Mouse (Mus musculus): ENCODE data around the gene Gpatch4.

Gene Gpatch4

DNA sequence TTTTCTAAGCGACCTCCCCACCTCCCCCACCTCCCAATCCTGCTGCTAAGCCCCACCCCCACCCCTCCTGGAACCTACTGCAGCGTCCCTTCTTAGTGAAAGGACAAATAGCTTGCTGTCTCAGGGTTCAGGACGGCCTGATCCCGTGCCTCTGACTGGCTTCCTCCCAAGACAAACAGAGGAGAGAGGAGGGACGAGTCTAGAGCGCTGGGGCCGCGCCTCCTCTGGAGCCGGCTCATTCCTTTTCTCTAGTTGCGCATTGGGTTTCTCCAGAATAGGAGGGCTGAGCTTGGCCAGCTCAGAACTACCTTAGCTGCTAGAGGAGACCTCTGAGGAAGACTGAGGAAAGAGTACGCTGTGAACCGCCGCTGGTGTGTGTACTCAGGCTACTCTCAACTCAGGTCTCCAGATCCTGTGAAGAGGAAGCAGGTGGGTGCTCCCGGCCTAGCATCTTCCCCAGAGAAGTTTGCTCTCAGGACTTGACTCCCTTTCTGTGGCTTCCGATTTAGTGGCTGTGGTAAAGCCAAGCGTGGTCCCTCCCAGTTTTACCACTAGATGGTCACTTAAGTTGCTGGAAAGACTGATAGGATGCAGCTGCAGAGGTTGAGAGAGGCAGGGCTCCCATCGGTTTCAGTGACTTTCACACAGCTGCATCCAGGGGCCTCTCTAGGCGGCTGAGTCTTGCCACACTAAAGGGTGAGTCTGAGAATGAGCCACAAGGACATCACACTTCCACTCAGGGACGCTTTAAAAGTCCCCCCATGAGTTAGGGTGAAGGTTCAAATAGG lies 12.1 kb upstream of the Gpatch4 start:
- WGBS: 37% methylated on average over 19 of the region's 19 CpGs

DNA sequence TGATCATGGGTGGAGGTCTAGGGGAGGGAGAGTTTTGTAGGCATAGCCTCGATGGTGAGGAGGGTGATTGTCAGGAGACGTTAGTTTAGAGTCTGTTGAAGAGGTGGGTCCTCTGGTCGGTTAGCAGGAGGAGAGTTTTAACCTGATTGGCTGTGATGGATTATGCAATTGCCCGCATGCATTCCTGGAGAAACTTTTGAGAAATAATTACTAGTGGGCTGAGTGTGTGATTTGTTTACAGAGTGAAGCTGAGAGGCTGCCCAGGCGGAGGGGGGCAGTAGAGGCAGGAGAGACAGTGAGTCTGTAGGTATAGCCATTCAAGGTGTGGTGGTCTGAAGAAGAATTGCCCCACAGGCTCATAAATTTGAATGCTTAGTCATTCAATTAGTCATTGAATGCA lies 9.4 kb upstream of the Gpatch4 start:
- 77% methylated on average over 5 of the region's 5 CpGs for WGBS

DNA sequence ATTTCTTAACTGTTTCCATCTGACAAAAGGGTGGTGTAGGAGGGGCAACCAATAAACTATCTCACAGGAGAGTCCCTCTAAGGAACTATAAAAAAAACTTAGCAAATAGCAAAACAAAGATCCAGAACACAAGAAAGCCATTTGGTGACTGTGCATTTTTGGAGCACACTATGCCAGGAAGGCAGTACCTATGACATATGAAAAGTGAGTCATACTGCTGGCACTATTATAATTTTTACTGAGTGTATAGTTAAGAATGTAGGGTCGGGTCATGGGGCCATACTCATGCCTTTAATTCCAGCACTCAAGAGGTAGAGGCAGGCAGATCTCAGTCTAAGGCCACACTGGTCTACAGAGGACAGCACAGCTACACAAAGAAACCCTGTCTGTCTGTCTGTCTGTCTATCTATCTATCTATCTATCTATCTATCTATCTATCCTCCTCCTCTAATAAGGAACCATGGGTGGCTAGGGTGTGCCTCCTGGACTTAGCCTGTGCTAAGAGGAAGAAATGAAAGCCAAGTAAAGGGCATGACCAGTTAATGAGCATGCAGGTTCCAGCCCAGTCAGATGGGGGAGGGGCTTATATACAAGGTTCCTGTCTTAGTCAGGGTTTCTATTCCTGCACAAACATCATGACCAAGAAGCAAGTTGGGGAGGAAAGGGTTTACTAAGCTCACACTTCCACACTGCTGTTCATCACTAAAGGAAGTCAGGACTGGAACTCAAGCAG lies 7.2 kb upstream of the Gpatch4 start:
- 71% methylated on average over 1 of the region's 1 CpGs for WGBS

DNA sequence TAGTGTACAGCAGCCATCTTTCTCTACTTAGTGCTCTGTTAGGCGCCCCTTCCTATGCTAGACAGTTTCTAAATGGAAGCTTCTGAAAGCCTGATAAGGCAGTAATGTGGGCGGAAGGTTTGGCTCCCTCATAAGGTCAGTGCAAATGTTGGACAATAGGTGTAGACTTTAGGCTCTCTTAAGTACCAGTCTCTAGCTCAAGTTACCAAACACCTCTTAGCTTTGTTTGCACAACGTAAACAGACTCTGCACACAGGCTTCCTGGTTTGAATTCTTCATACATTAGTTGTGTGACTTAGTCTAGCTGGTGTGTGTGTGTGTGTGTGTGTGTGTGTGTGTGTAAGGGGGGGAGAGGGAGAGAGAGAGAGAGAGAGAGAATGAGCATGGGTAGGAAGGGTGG lies 6.6 kb downstream of the Gpatch4 start:
- 92% methylated on average over 3 of the region's 3 CpGs for WGBS

DNA sequence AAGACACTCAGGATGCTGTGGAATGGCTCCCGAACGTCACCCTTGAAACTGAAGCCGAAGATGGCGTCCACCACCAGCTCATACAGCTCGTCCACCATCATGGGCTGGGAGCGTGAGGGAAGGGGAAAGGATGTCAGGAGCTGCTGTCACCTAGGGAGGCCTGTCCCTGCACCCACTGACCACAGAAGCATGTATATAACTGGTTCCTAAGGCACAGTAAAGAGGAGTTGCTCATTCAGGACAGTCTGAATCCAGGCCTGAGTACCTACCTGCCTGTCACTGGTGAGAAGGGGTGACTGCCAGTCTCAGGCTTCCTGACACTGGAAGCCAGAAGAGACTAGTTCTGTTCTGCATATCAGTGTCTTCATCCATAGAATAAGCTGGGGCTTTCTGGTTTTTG lies 14.1 kb downstream of the Gpatch4 start:
- 89% methylated on average over 6 of the region's 6 CpGs for WGBS

DNA sequence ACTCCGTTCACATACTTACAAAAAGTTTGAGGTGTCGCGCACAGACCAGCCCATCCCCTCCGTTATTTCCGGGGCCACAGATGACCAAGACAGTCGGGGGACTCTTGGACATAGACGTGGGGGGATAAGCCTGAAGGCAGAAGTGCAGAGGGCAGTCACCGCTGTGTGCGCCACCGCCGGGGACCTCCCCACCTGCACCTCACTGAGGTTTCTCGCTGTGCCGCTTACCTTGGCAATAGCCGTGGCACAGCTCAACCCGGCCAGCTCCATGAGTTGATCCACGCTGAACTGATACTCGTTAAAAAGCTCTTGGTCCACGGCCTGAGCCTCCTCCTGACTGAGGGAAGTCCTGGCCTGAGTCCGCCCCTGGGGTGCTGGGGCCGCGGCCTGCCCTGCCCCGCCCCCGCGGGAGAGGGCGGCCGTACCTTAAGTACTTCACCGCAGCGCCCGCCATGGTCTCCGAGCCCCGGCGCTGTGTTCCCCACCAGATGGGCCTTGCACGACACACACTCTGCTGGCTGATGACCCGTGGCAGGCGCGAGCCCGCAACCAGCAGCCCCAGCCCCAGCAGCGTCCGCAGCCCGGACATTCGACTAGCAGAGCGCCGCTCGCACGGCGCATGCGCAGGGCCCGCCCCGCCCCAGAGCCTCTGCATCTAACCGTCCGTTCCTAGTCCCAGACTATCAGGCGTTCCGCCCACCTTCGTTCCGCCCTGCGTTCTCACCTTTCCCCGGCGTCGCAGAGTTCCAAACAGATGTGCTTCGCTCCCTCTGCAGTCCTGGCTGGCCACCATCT lies 15.2 kb downstream of the Gpatch4 start, which contains the start of gene Naxe:
Gene Naxe, minus strand, starts transcription at position 594 of the 795 bp plus-strand sequence.
- WGBS: under 1% methylated on average over 60 of the region's 60 CpGs

DNA sequence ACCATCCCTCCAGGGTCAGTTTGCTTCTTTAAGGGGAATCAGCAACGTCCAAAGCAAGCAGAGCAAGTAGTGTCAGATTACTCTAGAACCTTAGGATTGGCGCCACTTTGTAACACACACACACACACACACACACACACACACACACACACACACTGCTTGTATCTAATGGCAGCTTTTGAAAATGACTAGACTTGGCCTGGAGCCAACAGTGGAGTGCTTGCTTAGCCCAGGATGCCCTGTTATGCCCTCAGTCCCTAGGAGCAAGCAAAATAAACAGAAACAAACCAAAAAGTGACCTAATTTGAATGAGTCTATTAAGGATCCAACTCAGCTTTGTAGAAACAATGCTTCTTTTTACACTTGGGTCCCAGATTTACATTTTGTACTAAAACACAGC lies 25.5 kb downstream of the Gpatch4 start:
- WGBS: 19% methylated on average over 2 of the region's 2 CpGs

DNA sequence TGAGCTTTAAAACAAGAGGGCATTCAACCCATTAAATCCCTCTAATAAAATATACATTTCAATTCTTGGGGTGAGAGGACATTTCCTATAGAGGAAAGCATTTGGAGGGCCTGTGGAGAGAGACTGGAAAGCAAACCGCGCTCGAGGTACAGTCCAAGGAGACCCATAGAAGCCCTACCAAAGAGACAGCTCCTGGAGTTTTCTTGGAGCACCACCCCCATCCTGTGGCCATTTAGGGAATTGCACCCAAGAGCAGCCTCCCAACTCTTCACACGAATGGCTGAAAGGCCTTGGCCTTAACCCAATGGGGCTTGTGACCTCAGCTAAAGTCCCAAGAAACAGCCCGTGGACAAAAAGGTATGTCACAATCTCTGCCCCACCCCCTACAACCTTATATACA lies 28.9 kb downstream of the Gpatch4 start:
- WGBS: under 1% methylated on average over 5 of the region's 5 CpGs

DNA sequence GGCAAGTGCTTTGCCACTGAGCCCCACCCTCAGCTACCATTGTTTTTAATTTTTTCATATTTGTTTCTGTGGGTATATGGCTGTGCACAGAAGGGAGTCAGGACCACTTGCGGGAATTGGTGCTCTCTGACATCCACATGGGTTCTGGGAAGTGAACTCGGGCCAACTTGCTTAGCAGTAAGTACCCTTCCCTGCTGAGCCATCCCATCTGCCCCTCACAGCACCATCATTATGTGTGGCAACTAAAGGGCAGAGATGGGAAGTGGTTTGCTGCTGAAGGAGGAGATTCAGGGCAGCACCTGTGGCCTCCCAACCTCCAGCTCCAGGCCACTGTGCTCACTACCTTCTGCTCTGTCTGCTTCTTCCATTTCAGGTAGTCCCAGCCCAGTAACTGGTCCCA lies 30.7 kb downstream of the Gpatch4 start:
- WGBS: 83% methylated on average over 2 of the region's 2 CpGs

DNA sequence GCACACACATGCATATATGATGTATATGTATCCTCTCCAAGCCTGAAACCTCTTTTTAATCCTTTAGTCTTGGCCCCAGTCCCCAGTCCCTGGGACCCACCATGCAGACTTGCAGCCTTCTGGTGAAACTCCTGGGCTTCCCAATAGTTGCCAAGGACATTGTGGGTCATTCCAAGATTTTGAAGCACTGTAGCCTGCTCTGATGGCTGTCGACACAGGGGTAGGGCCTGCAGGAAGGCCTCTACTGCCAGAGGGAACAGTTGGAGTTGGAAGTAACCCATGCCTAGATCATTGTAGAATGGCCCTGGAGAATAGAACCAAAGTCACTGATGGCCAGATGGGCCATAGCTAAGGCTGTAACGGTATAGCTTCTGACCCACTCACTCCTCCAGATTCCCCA lies 31.4 kb downstream of the Gpatch4 start:
- 89% methylated on average over 2 of the region's 2 CpGs for WGBS

DNA sequence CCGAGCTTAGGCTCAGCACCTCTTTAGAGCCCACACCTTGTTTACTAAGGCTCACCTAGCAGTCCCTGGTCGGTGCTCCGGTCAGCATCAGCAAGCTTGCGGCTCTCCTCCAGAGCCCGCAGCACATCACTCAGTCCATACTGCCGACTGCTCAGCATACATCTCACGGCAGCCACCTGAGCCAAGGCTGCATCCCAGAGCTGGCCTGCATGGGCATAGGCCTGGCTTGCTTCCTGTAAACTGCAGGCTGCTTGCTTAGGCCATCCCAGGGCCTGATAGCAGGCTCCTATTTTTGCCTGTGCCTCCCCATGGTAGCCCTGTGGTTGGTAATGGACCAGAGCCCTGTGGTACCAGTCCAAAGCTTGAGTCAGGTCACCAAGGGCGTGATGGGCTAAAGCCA lies 31.9 kb downstream of the Gpatch4 start:
- 91% methylated on average over 8 of the region's 8 CpGs for WGBS

DNA sequence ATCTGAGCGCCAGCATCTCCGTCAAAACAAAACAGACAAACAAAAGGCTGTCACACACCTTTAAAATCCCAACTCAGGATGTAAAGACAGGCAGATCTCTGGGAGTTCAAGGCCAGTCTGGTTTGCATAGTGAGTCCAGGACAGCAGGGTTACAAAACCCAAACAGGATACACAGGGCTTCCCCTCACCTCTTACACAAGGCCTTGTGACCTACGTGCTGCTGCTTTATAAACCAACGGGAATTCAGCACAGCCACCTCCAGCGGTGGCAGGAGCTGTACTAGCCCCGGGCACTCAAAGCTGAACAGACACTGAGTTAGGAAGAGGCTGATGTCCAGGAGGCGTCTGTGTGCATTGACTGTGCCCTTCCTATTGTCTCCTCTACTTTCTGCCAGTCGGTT lies 34.5 kb downstream of the Gpatch4 start:
- 56% methylated on average over 8 of the region's 8 CpGs for WGBS

DNA sequence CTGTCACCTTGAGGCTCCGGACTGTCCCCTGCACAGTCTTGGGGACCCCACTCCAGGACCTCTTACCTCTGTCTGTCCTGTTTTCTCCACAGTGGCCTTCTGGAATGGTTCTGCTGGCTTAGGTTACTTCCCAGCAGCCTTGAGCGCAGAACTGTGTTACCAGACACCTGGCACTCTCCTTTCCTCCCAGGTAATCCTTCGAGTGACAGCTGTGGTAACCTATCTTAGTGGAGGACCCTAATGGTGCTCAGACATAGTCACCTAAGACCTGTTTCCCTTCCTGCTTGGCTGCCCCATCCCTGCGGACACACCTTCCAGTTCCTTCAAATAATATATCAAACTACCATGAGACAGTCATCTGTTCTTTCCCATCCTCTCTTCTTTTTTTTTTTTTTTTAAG lies 35.3 kb downstream of the Gpatch4 start, which contains the start of gene Ttc24:
Gene Ttc24, minus strand, starts transcription at position 101 of the 400 bp plus-strand sequence.
- WGBS: 85% methylated on average over 4 of the region's 4 CpGs

DNA sequence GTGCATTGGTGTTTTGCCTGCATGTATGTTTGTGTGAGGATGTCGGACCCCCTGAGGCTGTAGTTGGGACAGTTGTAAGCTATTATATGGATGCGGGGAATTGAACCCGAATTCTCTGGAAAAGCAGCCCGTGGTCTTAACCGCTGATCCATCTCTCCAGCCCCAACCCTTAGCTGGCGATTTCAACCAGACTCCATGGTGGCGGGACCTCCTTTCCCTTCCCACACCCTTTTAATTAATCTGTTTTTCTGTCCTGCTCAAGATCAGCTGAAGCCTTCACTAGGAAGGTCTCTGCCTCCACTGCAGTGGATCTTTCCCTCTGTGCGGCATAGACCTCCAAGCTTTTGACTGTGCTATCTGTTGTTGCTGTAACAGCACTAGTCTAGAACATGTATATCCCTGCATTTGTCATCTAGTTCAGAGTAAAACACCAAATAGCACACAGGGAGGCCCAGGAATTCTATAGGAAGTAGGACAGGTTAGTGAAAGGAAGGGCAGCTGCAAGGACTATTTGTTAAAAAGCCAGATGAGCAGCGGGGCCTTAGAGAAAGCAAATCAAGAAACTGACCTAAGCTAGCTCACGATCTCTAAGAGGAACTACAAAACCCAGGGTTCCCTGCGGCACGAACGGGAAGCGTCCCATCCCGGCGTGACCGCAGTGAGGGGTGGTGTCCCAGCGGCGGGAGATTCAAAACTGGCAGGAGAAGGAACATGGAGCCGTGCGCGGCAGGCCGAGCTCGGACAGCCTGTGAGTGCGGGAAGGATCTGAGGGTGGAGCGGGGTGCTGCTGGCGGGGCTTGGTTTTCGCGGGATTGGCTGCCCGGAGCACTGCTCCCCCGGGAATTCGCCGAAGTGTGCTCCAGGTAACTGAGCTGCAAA lies 38.7 kb downstream of the Gpatch4 start, which contains the start of gene Iqgap3:
Gene Iqgap3, plus strand, starts transcription at position 627 of the 879 bp plus-strand sequence.
- WGBS: 18% methylated on average over 33 of the region's 33 CpGs

DNA sequence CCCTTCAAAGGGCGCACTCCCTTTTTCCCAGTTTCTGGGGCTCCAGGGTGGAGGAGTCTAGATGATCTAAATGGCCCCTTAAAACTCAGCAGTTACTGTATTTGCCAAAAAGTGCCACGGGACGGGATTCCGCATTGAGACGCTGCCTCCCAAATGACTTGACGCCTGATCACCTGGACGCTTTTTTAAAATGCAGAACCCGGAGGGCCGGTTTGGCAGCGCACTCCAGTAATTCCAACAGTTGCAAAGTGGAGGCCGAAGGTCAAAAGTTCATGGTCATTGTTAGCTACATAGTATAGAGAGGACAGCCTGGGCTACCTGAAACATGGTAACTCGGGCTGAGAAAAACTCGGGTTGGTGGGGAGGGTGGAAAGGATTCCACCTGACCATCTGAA lies 39.3 kb downstream of the Gpatch4 start:
- 1% methylated on average over 13 of the region's 13 CpGs for WGBS

DNA sequence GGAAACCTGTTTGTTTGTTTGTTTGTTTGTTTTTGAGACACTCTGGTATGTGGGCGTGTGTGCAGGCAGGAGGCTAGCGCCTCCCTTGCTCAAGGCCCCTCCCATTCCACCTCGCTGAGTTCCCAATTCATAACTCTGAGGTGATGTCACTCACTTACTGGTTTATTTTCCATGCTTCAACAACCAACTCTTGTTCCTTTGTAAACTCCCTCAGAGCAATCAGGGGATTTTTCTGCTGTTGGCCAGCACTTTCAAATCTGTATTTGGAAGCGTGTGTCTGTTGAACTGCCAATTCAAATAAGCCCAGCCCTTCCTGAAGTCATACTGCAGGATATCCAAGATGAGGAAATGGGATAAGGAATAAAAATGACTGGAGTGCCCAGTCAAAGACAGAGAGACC lies 39.8 kb downstream of the Gpatch4 start:
- WGBS: 5% methylated on average over 4 of the region's 4 CpGs

DNA sequence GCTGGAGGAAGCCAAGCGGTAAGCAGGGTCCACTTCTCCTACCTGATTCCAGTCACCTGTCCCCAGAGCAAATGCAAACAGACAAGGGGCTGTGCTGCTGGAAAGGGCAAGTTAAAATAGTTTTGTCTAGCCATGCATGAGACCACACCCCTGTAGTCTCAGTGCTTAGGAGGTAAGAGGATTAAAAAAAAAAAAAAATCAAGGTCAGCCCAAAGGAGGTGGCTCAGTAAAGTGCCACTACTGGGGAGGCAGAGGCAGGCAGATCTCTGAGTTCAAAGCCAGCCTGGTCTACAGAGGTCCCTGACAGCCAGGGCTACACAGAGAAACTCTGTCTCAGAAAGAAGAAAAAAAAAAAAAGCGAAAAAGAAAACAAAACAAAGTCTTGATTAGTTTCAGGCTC lies 41.1 kb downstream of the Gpatch4 start:
- WGBS: 96% methylated on average over 2 of the region's 2 CpGs

DNA sequence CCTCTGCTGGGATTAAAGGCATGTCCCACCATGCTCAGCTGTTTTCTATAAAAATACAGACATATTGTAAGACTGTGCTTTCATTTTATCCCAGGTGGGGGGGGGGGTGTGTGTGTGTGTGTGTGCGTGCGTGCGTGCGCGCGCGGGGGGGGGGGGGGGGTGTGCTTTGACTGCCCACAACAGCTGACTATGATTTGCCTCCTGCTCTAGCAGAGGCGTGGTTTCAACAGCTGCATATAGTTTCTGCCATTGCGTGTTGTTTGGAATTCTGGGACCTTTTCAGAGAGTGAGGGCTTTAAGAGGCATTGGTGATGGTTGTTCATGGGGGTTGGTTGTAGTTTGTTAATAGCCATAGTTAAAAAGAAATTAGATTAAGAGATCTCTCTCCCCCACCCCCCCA lies 42.6 kb downstream of the Gpatch4 start:
- 89% methylated on average over 9 of the region's 9 CpGs for WGBS

DNA sequence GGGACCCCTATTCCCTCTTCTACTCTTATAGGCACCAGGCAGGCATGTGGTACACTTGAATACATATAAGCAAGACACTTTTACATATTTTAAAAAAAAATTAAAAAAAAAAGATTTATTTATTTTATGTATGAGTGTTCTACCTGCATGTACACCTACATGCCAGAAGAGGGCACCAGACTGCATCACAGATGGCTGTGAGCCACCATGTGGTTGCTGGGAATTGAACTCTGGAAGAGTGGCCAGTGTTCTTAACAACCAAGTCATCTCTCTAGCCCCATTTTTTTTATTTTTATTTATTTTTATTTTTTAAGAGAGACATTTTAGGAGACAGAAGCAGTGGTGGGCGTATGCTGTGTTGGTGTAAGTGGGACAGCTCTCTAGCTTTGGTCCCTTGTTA lies 44.8 kb downstream of the Gpatch4 start:
- 82% methylated on average over 1 of the region's 1 CpGs for WGBS

DNA sequence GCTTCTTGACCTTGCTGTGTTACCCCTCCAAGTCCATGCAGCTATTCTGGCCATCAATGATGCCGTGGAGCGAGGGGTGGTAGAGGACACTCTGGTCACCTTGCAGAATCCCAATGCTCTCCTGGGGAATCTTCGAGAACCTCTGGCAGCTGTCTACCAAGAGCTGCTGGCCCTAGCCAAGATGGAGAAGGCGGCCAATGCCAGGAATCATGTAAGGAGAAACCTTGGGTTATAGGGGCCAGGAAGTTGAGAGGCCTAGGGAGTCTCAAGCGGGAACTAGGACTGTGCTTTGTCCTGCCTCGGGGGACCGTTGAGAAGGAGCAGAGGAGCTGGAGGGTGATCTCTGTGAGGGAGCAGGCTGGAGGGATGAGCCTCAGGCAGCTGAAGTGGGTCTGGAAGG lies 47.2 kb downstream of the Gpatch4 start:
- 93% methylated on average over 7 of the region's 7 CpGs for WGBS

DNA sequence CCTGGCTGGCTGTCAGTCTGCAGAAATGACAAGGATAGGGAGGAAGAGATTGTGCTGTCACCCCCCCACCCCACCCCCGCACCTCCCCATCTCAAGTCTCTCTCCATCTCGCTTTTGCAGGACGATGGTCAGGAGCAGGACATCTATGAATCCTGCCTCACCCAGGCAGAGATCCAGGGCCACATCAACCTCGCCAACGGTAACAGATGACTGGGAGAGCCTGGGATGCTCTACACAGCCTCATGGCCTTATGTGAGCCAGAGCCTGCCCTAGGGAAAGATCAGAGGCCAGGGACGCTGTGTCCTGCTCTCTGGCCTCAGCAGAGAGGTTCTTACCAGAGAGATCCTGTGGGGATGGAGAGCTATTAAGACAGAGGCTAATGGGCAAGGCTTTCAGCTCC lies 47.7 kb downstream of the Gpatch4 start:
- WGBS: 94% methylated on average over 6 of the region's 6 CpGs
